Mouse (Mus musculus) B cell, adult 62 days (primary cell): ENCODE data around the gene Pitpnb. TPM values are rescaled to one million over a fixed set of nuclear protein-coding genes. Genes with fewer than 3 reads are reported as not detected.

ENCODE experiments used
- total RNA-seq: library from RNA; stranded (reverse); gene quantifications from 4 replicates; pipeline ENCODE4 v1.2.4, GENCODE M21; 2023

The Pitpnb gene
- total RNA-seq = 49.3 to 56.2 TPM (median 52.9 TPM) in 4 replicates

GRCm38 (mm10) chr5:111330417-111331098 lies at the start of gene Pitpnb:
TSS of gene Pitpnb (plus strand) at chr5:111330763.

GRCm38 (mm10) chr5:111416591-111417374 lies 86.2 kb downstream of the Pitpnb start, which contains the start of gene Mn1:
TSS of gene Mn1 (plus strand) at chr5:111417362.

Other genes with a start within 250 kb of the Pitpnb start
- 0.15 to 0.43 TPM (median 0.27 TPM) in 4 replicates for gene Mn1, start 86.6 kb downstream of the Pitpnb start, total RNA-seq